Mouse (Mus musculus): ENCODE results near the gene Lrrc19. TPM values are rescaled to one million over a fixed set of nuclear protein-coding genes. Genes with fewer than 3 reads are reported as not detected.
"Not testable (repeated sequence)": the region's sequence is repeated elsewhere in the genome, so short reads cannot be mapped to it uniquely, and the experiment has no call there.

Lrrc19 gene
- polyA plus RNA-seq (2015; fragmentation: Nextera tagmentation; extraction: Ambion mirVana) = 0.09 and 0.12 TPM in 2 replicates

- no peak for DNase-seq (ENCODE audit: low spot score)
Observed at GRCm38 (mm10) chr4:94649920-94650319, at the start of gene Lrrc19. TSS of gene Lrrc19 (minus strand) at chr4:94650144.

- DNase-seq (ENCODE audit: low spot score) = no peak
Observed at GRCm38 (mm10) chr4:94696368-94696767, 46.4 kb upstream of the Lrrc19 start.

GRCm38 (mm10) chr4:94692175-94692574 lies 42.2 kb upstream of the Lrrc19 start:
- no peak for DNase-seq (ENCODE audit: low spot score)

- no peak for DNase-seq (ENCODE audit: low spot score)
Observed at GRCm38 (mm10) chr4:94691078-94691477, 41.1 kb upstream of the Lrrc19 start.

DNA sequence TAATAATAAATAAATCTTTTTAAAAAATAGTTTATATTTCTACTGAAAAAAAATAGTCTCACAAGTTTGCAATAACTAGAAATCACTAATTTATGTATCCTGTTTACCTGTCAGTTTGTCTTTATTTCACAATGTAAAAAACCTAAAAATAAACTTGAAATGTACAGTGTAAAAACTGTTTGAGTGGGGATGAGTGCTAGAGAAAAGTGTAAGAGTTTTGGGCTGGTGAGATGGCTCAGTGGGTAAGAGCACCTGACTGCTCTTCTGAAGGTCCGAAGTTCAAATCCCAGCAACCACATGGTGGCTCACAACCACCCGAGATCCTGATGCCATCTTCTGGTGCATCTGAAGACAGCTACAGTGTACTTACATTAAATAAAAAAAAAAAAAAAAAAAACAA lies 39.9 kb upstream of the Lrrc19 start:
- DNase-seq (ENCODE audit: low spot score) = not testable (repeated sequence)

DNA sequence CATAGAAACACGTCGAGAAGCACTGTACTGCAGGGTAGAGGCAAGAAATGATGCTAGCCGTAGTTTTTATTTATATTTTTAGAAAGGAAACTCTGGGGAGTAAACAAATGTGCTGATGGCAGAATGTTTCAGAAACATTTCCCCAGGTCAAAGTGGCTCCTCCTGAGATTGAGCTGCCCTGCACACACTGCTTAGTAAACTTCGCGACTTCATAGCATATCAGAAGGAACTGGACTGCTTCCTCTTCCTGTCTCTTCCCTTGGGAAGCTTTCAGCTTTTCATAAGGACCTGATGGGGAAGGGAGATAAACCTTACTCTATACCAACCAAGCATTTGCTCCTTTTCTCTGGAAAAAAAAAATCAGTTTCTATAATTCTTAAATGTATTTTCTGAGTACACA lies 33.4 kb upstream of the Lrrc19 start:
- no peak for DNase-seq (ENCODE audit: low spot score)

GRCm38 (mm10) chr4:94682029-94682428 lies 32.1 kb upstream of the Lrrc19 start:
- DNase-seq (ENCODE audit: low spot score) = no peak

DNA sequence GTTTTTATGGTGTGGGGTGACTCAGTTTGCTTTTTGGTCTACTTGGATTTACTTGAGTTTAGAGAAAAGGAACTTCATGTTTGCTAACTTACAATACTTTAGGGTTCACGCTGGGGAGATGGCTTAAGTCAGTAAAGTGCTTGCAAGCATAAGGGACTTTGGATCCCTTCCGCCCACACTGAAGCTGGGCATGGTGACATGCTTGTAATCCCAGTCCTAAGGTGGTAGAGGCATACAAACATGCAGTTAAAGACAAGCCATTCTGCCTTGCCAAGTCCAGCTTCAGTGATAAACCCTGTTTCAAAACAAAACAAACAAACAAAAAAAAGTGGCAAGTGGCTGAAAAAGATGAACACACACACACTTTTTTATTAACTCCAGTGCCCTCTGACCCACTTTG lies 31.2 kb upstream of the Lrrc19 start:
- DNase-seq (ENCODE audit: low spot score) = no peak

DNA sequence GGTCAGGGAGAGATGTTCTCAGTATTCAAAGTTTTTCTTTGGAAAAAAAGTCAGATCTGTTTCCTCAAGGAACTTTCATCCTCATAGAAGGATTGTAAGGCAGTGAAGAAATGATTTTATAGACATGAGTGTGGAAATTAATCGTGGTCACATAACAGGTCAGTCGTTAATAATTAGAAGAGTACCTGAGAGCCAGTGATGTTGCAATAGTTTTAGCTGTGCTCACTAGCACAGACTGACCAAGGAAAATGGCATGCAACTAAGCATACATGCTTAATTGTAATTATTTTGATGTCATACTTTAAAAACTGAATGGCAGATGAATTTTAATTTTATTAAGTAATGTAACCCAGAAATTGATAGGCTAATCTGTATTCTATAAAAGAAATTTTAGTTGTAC lies 30.7 kb upstream of the Lrrc19 start:
- DNase-seq (ENCODE audit: low spot score) = no peak

GRCm38 (mm10) chr4:94669718-94670117 lies 19.8 kb upstream of the Lrrc19 start:
- DNase-seq (ENCODE audit: low spot score) = no peak

DNA sequence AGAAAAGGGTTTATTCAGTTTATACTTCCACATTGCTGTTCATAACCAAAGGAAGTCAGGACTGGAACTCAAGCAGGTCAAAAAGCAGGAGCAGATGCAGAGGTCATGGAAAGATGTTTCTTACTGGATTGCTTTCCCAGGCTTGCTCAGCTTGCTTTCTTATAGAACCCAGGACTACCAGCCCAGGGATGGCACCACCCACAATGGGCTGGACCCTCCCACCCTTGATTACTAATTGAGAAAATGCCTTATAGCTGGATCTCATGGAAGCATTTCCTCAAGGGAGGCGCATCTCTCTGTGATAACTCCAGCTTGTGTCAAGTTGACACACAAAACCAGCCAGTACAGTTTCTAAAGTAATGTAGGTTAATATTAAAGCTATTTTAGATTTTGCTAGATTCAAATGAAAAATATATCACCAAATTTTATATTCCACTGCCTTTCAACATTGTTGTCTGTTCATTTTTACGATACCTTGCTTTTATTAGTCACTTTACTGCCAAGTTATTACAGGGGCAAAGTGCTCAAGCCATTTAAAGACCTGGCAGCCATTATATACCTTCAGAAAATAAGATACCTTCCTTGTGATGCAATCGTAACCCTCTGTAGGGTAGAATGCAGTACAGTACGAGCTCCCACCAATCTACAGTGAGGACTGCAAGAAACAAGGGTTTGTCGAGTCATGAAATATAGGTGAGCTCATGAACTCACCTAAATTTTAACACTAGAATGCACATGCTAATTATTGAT lies 657 bp upstream of the Lrrc19 start:
- DNase-seq (ENCODE audit: low spot score) = not testable (repeated sequence)

DNA sequence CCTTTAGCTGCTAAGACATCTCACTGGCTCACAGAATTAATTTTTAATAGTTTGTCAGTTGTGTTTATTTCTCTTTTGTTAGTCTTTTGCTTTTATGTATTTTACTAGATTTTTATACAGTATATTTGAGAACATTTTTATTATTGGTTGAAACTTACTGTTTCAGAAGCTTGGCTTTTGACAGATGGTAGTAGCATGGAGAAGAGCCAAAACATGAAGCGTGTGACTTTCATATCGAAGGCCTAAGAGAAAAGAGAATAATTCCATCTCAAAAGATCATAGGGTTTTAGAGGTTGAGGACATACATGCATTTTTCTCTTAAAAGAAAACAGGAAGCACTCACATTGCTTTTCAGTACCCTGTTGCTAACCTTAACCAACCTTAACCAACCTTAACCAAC lies 6.8 kb downstream of the Lrrc19 start:
- DNase-seq (ENCODE audit: low spot score) = no peak

DNA sequence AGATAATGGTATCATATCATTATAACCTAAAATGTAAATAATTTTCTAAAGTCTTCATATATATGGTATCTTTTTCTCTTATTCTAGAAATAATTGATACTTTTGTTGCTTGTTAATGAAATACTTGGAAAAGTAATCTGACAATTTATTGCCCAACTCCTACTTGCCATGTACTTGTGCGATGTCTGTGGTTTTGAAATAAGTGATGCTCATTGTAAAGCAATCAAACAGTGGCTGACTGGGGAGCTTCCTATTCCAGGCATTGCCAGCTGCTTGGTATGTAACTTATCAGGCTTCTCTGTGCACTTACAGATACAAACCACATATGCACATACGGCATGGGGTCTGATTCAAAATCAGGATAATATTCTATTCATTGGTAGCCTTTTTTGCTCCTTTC lies 29.9 kb downstream of the Lrrc19 start:
- DNase-seq (ENCODE audit: low spot score) = no peak

- DNase-seq (ENCODE audit: low spot score) = no peak
Observed at GRCm38 (mm10) chr4:94614627-94615006, 35.3 kb downstream of the Lrrc19 start.

DNA sequence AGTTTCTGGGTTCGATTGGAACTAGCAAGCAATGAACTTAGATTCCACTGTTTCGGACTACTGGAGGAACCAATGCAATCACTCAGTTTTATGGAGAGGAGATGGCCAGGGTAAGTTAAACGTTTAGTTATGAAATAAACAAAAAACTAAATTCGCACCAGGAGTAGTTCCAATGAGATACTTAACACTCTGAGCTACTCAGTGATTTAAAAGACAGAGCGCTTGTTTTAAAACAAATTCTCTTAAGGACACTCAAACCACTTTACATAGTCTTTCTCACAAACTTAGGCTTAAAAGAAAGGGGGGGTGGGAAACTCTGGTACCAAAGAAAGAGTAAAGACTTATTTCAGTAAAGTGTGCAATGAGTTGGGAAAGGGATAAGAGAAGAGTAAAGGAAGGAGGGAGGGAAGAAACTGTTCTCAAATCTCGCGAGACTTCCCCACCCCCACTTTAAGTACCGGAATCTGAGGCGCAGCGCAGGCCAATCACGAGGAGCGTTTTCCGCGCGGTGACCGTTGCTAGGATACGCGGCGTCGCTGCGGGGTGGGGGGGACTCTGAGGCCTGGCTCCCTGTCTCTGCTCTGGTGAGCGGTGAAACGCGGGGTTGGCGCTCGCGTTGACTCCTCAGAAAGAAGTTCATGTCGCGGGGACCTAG lies 35.8 kb downstream of the Lrrc19 start, which contains the start of gene Ift74:
TSS of gene Ift74 (plus strand) at position 520 of the 655 bp plus-strand sequence.
- DNase-seq (ENCODE audit: low spot score) = peak; percentile 96

DNA sequence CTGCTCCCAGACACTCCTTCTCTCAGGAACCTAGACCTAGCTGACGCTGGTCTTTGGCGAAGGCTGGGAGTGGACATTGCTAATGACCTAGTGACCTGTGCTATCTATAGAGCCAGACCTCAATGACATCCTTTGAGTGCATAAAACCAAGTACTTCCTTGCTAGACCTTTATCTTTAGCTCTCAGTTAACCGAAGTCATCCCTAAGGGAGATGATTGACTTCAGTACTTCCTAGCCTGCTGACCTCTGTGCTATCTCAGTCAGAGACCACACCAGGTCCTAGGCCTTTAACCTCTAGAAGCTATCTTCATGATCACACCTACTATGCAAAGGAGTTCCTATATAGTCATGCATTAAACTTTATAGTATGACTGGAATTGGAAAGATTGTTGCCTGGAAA lies 39.6 kb downstream of the Lrrc19 start:
- DNase-seq (ENCODE audit: low spot score) = no peak

GRCm38 (mm10) chr4:94605591-94605990 lies 44.4 kb downstream of the Lrrc19 start:
- DNase-seq (ENCODE audit: low spot score) = no peak

DNA sequence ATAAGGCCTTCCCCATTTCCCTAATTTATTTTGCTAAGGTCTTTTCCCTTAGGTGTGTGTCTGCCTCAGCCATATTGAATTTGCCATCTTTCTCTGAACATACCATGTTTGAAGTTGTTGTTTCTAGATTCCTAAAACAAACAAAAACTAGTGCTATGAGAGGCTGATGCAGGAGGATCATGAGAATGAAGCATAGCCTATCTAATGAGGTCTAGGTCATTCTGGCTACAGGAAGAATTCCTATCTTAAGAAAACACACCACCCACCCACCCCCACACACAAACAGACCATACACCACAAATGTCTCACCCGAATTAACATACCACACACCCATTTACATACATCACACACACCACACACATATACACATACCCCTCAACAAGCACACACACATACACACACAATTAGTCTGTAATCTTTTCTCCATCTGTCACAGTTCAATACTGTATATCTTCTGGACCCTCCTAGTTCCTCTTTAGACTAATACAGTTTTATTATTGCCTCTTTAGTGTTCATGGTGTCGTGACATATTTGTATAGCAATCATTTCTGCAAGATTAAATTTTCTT lies 45.4 kb downstream of the Lrrc19 start:
- DNase-seq (ENCODE audit: low spot score) = no peak

DNA sequence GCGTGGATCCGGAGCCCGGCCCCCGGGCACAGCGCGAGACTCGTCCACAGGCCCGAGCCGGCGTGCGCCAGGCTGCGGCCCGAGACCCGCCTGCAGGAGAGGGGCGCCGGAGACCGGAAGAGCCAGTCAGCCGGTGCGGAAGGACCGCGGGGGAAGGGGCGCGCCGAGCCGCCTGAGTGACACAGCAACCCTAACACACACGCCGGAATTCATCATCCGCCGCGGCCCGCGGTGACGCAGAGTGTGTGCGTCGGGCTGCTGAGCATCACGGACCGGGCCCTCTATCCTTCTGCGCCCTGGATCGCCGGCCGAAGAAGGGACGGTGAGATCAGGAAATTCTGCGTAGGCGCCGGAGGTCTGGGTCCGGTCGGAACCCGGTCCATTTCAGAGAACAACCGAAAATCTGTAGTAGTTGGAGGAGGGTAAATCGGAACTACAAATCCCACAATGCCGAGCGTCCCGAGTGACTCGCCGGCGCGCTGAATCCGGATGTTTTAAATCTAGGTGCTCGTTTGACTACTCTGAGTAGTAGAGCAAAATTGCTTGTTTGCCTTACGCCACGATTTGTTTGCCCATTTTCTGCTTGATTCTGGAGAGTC lies 46.8 kb downstream of the Lrrc19 start, which contains the start of gene Plaa:
TSS of gene Plaa (minus strand) at position 214 of the 599 bp plus-strand sequence.
- DNase-seq (ENCODE audit: low spot score) = peak; percentile 95

DNA sequence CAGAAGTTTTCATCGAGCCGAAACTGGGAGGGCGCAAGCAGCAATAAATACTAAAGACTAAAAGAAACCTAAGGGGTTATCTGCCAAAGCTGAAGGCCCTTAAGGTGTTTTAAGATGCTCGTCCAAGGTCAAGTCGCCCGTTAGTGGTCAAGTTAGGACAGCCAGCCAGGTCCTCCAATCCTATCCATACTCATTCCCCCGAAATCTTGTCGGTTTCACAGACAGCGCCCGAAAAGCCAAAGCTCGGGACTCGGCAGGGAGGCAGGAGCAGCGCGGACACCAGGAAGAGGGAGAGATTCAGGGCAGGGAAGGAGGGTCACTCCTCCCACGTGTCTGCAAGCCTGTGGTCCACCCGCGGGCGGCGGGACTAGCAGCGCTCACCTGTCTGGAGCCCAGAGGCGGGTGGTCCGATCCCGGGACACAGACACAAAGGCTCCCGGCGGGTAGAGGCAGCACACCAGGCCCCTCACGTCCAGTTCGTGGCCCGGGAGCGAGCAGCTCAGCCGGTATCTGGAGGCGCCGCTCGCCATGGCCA lies 47.4 kb downstream of the Lrrc19 start:
- no peak for DNase-seq (ENCODE audit: low spot score)

- no peak for DNase-seq (ENCODE audit: low spot score)
Observed at GRCm38 (mm10) chr4:94601395-94601794, 48.5 kb downstream of the Lrrc19 start.

DNA sequence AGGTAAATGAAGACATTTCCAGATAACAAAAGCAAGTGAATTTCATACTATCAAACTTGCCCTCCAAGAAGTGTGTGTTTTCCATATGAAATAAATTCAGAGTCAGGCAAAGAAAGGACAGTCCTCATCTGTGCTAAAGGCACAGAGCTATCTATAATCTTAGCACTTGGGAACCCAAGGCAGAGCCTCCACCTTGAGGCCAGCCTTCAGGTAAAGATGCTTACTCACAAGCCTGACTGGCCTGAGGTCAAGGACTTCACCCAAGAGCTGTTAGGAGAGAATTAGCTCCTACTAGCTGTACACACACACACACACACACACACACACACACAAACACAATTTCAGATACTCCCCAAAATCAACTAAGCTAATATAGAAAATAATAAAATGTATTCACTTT lies 57.2 kb downstream of the Lrrc19 start:
- DNase-seq (ENCODE audit: low spot score) = no peak

All from thymus, postnatal 0 days (tissue).